Mouse (Mus musculus) lung, postnatal 36 days (tissue): Measurements from ENCODE around the gene Ajap1.

Experiments used
- DNase-seq: peaks from one replicate; pipeline ENCODE4 v3.0.0; 2022; ENCODE audit warnings: mixed read lengths

Gene Ajap1

DNA sequence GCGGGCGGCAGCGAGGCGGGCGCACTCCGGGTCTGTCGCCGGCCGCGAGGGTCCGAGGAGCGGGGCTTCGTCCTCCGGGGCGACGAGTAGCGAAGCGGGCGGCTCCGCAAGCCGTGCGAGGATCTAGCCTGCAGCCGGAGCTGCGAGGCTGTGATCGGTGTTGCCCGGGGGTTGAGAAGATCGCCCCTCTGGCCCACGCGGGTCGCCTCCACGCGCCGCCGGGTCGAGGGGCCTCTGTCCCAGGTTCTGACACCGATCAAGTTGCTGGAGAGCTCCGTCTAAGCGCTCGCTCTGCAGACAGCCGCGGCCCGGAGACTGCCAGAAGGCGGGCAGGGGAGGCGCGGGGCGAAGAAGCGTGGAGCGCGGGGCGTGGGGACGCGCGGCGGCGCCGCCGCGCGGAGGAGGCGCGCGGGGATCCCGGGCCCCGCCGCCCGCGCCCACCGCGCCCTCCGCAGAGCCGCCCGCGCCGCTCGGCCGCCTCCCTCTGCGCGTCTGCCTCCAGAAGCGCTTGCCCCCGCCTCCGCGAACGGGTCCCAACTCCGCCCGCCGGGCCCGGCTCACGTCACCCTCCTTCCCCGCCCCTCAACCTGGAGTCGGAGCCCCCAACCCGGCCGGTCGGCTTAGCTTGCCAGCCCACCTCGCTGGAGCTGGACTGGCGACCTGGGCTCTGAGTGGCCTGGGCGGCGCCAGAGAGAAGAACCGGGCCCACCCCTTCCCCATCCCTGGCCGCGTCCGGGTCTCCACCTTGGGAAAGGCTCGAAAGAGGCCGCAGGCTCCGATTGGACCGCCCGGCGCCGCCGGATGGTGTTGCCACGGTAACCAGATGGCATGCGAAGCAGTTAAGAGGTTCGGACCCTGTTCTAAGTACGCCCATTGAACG, at the start of gene Ajap1:
Ajap1 (minus strand) TSS at position 353 of the 880 bp plus-strand sequence.
- no peak for DNase-seq

DNA sequence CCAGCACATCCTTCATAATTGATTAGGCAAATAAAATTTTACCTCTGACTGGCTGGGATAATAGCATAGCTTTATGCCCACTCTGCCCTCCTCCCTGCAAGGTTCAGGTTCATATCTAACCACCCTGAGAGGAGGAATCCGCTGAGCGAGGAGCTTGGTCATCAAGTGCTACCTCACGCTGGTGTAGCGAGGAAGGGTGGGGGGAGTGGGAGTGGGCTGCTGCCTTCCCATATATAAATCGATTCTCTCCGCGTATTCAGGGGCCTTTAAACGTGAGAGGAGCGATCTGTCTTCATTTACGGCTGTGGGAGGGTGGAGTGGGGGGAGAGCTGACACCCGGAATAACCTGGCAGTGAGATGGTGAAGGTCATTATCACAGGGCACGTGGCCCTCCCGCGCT, 47.9 kb upstream of the Ajap1 start:
- no peak for DNase-seq

DNA sequence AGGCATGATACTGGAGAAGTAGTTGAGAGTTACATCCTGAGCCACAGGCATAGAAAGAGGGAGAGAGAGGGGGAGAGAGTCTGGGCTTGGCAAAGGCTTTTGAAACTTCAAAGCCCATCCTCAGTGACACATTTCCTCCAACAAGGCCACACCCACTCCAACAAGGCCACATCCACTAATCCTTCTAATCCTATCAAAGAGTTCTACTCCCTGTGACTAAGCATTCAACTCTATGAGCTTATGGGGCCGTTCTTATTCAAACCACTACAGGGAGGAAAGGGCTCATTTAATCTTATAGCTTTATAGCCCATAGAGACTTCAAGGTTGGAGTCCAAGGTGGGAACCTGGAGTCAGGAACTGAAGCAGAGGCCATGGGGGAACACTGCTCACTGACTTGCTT, 39.0 kb upstream of the Ajap1 start:
- no peak for DNase-seq

DNA sequence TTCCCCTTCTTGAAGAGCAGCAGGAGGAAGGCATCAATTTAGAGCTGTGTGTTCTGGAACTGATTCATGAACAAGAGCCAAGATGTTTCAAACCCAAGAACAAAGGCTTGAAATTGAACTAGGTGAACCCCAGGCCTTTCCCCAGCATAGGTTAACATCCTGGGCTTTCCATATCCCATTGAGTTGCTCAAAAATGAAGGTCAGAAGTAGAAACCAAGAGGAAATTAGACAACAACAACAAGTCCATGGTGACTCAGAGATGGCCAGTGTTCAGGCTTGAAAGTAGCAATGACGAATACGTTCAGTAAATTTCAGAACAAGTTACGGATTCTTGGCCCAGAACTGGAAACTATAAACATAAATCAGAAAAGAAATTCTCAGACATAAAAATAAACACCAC, 37.3 kb upstream of the Ajap1 start:
- DNase-seq: no peak

DNA sequence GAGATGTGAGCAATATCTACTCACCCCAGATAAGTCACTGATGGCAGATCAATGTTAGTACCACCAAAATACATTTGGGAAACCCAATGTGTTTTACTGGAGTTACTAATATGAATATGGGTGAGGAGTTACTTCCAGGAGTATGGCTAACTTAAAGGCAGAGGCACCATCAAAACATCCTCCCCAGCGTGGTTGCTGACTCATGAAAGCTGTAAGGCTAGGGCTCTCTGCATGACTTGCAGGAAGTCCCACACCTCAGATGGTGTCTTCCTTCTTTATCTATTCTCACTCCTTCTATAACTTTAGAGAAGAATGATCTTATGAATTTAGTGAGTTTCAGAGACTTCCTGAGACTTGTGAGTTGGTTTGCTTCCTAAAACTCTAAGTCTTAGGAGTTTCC, 36.7 kb upstream of the Ajap1 start:
- no peak for DNase-seq

DNA sequence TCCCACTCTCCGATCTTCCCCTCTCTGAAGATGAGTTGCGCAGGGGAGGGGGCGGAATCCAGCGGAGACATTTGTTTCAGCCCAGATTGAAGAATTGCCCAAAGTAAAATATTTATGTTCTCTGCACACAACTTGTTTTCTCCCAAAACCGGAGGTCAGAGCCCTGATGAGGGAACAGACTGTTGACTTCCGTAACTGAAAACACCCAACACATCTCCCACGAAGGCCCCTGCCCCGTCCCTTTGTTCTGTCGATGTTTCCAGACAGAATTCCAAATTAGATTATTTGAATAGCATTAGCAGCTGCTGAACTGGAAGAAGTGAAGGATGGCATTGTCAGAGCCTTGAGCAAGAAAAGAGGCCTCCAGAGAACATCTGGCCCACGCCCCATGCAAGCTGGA, 33.2 kb upstream of the Ajap1 start:
- DNase-seq: no peak

DNA sequence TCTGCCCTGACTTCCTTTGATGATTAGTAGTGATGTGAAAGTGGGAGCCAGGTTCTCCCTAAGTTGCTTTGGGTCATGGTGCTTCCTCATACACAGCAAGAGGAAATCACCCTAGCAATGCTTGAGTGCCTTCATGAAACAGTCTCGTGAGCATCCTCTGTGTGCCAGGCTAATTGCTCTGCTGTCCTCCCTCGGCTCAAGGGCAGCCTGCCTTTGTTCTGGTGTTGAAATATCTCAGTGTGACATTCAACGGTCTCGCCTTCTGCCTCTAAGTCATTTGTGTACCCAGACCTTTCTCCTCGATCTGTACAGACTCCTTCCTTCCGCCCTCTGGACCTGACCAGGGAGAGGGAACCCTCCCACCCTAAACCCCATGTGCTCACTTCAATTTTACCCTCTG, 31.5 kb upstream of the Ajap1 start:
- DNase-seq: no peak

DNA sequence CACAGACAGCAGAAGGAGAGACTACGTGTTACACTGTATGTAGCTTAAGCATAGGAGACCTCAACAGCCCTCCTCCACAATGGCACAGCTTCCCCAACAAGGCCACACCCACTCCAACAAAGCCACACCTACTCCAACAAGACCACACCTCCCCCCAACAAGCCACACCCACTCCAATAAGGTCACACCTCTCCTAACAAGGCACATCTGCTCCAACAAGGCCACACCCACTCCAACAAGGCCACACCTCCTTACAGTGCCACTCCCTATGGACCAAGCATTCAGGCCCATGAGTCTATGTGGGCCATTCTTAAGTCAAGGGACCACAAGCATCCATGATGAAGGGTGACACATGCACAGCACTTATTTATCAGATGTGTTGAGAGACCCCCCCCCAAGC, 28.9 kb upstream of the Ajap1 start:
- no peak for DNase-seq

DNA sequence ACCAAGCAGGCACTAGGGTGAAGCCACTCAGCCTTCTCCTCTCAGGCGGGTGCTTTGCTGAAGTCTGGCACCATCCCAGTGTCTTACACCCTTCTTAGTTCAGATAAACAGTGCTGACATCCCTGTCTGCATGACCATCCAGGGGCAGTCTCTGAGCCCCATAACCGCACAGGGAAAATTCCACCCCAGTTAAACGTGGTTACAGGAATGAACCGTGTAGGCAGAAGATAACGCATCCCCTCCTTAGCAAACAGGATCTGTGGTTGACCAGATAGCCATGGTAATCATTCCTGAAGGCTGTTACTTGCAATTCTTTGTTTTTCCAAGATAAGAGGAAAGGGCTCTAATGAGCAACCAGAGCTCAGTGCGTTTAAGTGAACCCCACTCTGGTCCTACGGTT, 19.3 kb upstream of the Ajap1 start:
- no peak for DNase-seq

DNA sequence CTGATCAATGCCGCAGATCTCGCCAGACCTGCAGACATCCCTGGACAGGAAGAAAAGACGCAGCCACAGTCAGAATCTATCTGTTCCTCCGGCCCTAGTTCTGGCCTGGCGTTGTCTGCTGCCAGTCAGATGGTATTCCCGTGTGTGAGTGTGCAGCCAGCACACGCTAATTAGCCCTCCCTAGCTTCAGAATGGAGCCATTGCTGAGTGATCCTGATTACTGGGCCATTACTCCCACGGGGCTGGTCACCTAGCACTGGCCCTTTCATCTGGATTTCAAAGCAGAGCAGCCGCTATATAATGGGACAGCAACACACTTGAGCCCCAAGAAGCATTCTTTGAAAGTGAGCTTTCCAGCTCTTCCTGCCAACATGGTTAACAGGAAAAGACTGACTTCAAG, 9.8 kb upstream of the Ajap1 start:
- DNase-seq: no peak

DNA sequence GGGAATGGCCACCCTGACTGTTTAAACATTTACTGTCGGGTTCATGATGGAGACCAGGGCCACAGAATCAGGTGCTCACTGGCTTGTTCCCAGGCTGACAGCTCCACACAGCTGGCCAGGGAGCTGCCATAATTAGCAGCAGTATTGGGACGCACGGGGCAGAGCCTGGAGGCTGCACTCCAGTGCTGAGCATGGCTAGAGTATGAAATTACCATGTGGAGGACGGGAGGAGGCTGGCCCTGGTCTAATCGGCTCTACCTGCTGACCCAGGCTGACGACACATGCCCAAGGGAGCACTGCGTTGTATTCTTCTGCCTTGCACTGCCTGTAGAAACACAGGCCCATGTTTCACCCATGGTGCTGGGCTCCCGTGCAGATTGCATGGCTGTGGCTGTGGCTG, 6.5 kb upstream of the Ajap1 start:
- no peak for DNase-seq

DNA sequence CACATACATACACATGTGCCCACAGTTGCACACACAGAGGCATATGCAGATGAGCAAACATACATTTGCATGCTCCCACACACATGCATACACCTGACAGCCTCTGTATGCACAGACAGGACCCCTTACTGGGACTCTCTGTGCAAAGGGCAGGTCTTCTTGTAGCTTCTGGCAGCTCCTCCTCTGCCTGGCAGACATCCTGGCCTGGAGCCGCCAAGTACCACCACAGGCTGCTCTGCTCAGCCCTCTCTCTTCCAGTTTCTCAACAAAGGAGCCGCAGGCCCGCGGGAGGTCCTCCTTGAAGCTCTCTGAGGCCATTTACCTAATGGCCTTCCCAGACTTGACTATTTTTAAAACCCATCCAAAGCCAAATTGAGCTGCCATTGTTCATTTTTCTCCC, 3.3 kb upstream of the Ajap1 start:
- DNase-seq: no peak

DNA sequence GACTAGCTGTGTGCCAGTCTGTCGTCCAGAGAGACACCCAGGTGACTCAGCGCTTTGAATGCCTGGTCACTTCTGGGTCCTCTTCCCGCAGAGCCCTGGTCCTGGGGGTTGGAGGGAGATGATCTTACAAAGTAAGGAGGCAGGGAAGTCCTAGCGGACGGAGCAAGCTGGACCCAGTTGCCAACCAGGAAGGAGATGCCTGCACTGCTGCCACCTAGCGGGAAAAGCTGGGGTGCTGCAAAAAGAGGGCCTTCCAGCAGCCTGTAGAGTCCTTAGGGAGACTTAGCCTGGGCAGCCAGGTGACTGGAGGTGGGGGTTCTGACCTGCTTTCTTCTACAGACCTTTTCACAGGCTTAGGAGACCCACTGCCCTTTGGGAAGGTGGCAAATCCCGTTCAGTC, 1.8 kb upstream of the Ajap1 start:
- DNase-seq: peak; percentile 49

DNA sequence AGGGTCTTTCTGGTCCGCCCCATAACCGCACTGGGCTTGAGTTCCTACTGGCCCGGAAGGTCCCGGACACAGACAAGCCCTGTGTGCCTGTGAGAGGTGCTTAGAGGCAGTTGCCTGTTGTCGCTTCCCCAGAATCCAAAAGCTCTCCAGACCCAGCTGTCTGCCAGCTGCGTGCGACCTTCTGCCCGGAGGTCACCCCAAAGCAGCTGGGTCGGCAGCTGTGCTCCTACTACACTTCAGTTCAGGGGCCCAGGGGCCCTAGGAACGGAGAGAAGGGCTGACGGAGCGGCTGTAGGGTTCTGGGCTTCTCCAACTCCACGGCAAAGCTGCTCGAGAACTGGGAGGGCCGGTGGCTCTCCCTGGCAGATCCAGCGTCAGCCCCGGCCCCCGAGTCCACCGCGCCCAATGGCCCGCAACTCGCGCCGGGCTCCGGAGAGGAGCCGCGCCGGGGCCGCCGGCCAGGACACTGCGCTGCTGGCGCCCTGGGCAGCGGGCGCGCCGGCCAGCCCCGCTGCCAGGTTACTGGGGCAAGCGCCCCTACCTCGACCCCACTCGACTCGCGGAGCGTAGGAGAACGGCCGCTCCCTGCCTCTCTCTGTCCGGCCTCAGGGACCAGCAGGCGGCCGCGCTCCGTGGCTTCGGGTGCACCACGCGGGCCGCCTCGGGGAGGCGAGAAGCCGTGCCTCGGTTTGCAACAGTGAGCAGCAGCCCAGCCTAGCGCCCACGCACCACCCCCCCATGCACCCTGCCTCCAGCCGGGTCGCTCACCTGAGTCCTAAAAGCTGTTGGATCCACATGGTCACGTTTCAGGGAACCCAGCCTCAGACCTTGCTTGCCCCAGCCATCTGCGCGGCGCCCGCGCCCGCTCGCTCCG, 1.0 kb downstream of the Ajap1 start:
- no peak for DNase-seq

DNA sequence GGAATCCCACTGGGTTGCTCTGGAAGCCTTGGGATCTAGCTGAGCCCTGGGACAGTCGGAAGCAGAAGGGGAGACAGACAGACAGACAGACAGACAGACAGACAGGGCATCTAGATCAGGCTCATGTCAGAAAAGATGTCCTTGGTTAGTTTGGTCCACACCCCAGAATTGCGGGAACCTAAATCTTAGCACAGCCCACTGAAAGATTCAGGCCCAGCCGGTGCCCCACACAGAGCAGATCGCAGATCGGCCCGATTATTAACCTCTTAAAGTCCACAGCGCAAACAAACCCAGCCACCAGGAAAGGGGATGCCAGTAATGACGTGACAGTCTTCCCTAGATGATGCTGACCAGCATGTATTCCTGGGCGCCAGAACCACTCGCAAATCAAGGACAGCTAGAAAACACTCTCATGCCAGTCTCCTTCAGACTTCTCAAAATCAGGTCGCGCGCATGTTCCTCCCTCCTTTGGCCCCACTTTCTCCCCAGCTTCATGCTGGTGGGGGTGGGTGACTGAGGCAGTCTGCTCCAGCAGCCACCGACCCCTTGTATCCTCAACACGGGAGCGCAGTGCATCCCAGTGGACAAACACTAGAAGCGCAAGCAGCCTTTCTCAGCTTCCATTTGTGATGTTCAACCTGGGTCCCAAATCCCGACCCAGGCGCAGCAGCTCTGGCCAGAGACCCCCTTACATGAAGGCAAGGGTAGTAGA, 1.9 kb downstream of the Ajap1 start:
- DNase-seq: no peak

DNA sequence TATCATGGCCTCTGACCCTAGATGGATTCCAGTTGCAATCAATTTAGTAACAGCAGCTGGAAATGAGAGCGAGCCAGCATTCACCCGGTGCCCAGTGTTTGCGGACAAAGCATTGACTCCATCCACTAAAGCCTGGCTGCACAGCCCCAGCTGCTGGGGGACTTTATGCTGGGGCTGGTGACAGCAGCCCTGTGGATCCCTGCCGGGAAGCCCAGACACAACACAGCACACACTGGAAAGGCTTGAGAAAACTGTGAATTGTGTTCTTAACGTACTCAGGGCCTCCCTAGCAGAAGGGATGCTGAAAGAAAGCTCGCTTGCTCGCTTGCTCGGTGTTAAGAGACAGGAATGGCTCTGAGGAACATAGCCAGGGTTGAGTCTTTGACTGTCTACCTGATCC, 3.5 kb downstream of the Ajap1 start:
- no peak for DNase-seq

DNA sequence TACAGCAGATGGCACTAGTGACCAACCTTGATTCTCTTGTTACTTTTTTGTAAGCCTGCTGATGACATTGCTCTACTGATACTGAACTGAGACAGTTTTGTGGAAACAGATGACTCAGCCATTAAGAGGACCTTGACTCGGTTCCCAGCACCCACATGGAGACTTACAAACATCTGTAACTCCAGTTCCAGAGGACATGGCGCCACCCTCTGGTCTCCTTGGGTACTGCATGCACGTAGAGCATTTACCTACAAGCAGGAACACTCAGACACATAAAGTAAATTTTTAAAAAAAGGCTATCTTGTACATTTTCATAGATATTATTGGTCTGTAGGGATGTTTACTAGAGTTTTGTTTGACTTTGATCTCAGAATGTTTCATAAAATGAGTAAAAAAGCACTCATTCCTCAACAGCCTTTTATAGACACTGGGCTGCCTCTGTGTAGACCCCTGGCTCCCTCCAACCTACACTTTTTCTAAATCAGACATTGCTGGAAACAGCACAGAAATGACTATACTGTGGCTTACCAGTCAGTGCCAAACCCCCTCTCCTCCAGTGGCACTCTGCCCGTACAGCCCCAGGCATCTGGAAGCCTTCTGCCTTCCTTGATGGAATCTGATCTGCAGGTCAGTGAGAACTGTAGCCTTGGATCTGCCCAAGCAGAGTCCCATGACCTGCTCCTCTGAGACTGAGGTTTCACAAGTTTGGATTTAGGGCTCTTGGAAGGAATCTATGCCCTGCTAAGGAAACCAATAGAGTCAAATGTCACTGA, 8.9 kb downstream of the Ajap1 start:
- no peak for DNase-seq

DNA sequence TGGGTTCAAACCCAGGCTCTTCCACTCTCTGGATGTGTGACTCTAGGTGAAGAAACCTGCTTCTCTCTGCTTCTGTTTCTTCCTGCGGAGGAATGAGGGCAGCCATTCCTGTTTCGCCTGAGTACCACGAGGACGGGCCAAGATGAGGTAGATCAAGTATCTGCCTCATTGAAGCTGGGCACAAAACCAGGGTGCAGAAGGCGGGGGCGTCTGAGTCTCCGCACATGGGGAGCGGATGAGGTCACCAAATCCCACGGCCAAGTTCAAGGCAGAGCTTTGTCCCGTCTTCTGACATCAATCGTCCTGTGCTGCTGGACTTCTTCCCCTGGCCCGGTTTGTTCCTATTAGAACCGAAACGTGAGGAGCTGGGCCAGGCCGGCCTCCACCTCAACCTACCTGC, 12.9 kb downstream of the Ajap1 start:
- no peak for DNase-seq

DNA sequence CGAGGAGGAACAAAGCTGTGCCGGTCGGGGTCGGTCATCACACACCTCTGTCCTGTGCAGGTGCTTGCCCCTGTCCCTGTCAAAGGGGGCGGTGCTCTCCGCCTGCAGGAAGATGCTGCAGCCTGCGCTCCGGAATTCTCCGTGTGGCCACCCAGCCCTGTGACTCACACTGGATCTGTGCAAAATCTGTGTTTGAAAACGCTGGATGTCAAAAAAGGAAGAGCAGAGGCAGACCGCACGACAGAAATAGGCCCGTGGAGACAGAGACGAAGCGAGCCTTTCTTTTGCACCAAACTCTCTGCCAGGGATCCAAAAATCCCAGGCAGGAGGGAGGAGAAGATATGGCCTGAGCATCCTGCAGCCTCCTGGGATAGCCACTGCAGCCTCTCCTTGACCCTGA, 22.7 kb downstream of the Ajap1 start:
- no peak for DNase-seq

DNA sequence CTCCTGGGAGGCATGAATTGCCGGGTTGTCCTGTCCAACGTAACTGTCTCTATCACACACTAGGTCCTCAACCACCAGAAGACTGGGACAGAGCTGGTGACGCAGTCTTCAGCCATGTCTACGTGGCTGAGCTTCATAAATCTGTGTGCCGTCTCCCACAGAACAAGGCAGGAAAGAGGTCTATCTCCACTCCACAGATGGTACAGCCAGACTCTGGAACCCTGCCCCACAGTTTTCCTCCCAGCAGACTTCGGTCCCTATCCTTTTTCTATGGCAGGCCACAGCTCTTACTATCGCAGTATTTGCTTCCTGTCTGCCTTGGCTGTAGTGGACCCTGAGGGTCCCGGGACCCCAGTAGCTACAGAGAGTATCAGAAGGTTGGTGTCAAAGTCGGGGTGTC, 23.1 kb downstream of the Ajap1 start:
- no peak for DNase-seq

DNA sequence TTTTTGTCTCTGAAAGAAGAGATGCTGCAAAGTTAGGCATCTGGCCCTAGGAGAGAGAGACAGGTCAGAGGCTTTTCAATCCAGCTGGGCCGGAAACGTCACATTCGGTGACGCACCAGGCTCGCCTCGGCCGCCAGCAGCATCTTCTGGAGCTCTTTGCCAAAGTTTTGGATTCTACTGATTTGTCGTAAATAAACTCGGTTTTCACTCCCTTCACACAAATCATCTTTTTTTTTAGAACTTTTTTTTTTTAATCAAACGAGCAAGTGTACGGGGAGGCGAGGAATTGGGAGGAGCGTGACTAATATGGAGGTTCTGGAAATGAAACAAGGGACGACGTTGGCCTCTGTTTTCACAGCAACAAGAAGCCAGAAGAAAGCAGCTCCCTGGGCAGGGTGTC, 23.8 kb downstream of the Ajap1 start:
- DNase-seq: no peak

DNA sequence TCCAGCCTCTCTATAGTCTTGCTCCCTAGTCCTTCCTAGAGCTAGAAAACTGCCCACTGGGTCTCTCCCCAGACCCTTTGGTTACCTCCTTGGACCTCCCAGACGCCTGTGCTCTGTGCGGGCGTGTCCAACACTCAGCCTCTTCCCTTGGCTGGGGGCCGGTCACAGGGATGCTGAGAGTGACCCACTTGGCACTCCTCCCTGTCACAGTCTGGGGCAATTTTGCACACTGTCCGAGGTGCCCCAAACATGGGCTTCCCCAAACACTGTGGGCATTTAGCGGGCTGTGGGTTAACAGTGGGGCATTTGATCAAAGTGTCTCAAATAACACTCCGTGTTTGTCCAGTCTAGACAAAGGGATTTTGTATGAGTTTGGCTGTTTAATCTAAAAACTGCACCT, 29.1 kb downstream of the Ajap1 start:
- DNase-seq: no peak

DNA sequence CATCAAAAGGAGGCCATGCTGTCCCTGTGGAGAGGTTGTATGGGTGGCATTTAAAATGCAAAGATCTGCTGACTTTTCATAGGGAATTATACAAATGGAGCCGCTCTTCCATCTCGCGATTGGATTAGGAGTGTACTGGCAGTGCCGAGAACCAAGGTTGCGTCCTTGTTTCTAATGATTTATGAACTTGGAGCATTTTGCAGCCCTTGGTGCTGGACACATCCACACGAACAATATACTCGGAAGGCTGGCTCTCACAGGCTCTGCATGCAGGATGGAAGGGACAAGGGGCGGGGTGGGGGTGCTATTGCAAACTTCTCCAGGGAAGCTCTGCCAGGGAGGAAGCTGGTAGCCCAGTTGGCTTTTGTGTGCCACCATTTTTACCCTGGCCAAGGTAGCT, 31.1 kb downstream of the Ajap1 start:
- no peak for DNase-seq
